Mouse (Mus musculus): ENCODE results near the gene Chmp1a. TPM values are rescaled to one million over a fixed set of nuclear protein-coding genes. Genes with fewer than 3 reads are reported as not detected.
A peak's percentile ranks its signal among the peaks of the same experiment; 100 is the strongest.
"Not testable (repeated sequence)": the region's sequence is repeated elsewhere in the genome, so short reads cannot be mapped to it uniquely, and the experiment has no call there.

Gene Chmp1a
- polyA plus RNA-seq, 1 experiment from 2014 or later = 146 TPM

- H3K4me2 ChIP-seq (ENCODE audit: low read depth, low read length) = no peak overlapping the region
- no peak overlapping the region for H3K9ac ChIP-seq (ENCODE audit: low read length)
- peaks cover 10% of the 10 kb centered on the region for H3K4me1 ChIP-seq (ENCODE audit: control insufficient read depth, insufficient read depth, low read length)
- 71% methylated on average over 3 of the region's 3 CpGs for WGBS
- no peaks in the 10 kb centered on the region for H3K36me3 ChIP-seq (ENCODE audit: control insufficient read depth, insufficient read depth, low read length)
- no peaks in the 10 kb centered on the region for H3K9me3 ChIP-seq (replicated peaks; ENCODE audit: control insufficient read depth, low read length)
- H3K27ac ChIP-seq (ENCODE audit: low read length) = no peak overlapping the region
- ATAC-seq (ENCODE audit: insufficient read depth, low FRiP score) = no peak
- H3K27me3 ChIP-seq (ENCODE audit: control insufficient read depth, insufficient read depth, low read length) = no peaks in the 10 kb centered on the region
- no peak overlapping the region for H3K4me3 ChIP-seq (replicated peaks; ENCODE audit: low read length)
These were observed 2.9 kb upstream of the Chmp1a start for GRCm38 (mm10) chr8:123215430-123215829.

DNA sequence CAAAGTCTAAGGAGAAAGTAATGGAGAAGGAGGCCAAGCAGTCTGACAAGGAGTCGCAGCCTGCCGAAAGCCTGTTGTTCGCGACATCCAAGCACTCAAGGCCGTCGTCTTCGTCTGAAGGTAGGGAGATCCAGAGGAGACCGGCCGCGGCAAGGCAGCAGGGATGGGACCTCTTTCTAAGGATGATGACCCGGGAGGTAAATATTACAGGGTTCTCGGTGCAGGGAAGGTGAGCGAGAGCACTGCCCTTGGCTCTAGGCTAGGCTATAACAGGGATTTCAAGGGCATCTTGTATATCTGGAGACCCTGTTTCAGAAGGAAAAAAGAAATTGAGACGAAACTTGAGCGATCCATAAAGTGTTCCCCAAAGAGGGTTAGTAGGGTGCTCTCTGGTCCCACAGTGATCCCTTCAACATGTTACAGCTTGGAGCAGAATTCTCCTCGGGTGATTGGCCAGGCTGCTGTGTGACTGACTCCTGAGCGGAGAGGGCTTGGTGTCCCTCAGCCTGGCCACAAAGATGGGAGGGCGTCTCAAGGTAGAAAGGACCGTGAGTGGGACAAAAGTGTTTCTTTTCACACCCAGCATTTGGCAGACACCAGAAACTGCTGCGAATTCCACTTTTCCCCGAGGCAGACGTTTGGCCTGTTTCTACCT lies 682 bp upstream of the Chmp1a start:
- 16% methylated on average over 22 of the region's 22 CpGs for WGBS
- 0 out of 2 replicates have a peak, but pooled peaks cover 5% of the 10 kb centered on the region for H3K36me3 ChIP-seq (ENCODE audit: control insufficient read depth, insufficient read depth, low read length)
- H3K4me3 ChIP-seq (replicated peaks; ENCODE audit: low read length) = peak overlapping the region; percentile 93
- peak overlapping the region; percentile 41 for H3K27ac ChIP-seq (ENCODE audit: low read length)
- H3K4me2 ChIP-seq (ENCODE audit: low read depth, low read length) = peak overlapping the region; percentile 92
- H3K27me3 ChIP-seq (ENCODE audit: control insufficient read depth, insufficient read depth, low read length) = no peaks in the 10 kb centered on the region
- no peak for ATAC-seq (ENCODE audit: insufficient read depth, low FRiP score)
- peak overlapping the region; percentile 97 for H3K9ac ChIP-seq (ENCODE audit: low read length)
- H3K9me3 ChIP-seq (replicated peaks; ENCODE audit: control insufficient read depth, low read length) = no peaks in the 10 kb centered on the region
- peaks cover 10% of the 10 kb centered on the region for H3K4me1 ChIP-seq (ENCODE audit: control insufficient read depth, insufficient read depth, low read length)

- no peak for ATAC-seq (ENCODE audit: insufficient read depth, low FRiP score)
- Histone ChIP-seq H3K36me3 (ENCODE audit: control insufficient read depth, insufficient read depth, low read length) (0 out of 2 replicates have a peak, but pooled peaks cover 5% of the 10 kb centered on the region), H3K27me3 (ENCODE audit: control insufficient read depth, insufficient read depth, low read length) (no peaks in the 10 kb centered on the region), H3K9me3 (replicated peaks; ENCODE audit: control insufficient read depth, low read length) (no peaks in the 10 kb centered on the region), H3K27ac (ENCODE audit: low read length) (peak overlapping the region; percentile 66; the same call in 1 of the 2 replicates), H3K4me2 (ENCODE audit: low read depth, low read length) (peak overlapping the region; percentile 79), H3K9ac (ENCODE audit: low read length) (peak overlapping the region; percentile 97), H3K4me1 (ENCODE audit: control insufficient read depth, insufficient read depth, low read length) (peaks cover 10% of the 10 kb centered on the region), H3K4me3 (replicated peaks; ENCODE audit: low read length) (peak overlapping the region; percentile 93)
- 38% methylated on average over 10 of the region's 10 CpGs for WGBS
These were observed 687 bp downstream of the Chmp1a start for GRCm38 (mm10) chr8:123211876-123212275.

GRCm38 (mm10) chr8:123203571-123203970 lies 9.0 kb downstream of the Chmp1a start:
- Histone ChIP-seq H3K27me3 (ENCODE audit: control insufficient read depth, insufficient read depth, low read length) (no peaks in the 10 kb centered on the region), H3K4me1 (ENCODE audit: control insufficient read depth, insufficient read depth, low read length) (no peaks in the 10 kb centered on the region), H3K4me2 (ENCODE audit: low read depth, low read length) (no peak overlapping the region), H3K27ac (ENCODE audit: low read length) (no peak overlapping the region), H3K4me3 (replicated peaks; ENCODE audit: low read length) (no peak overlapping the region), H3K9ac (ENCODE audit: low read length) (no peak overlapping the region), H3K9me3 (replicated peaks; ENCODE audit: control insufficient read depth, low read length) (no peaks in the 10 kb centered on the region), H3K36me3 (ENCODE audit: control insufficient read depth, insufficient read depth, low read length) (no peaks in the 10 kb centered on the region)
- WGBS = 81% methylated on average over 3 of the region's 3 CpGs
- no peak for ATAC-seq (ENCODE audit: insufficient read depth, low FRiP score)

DNA sequence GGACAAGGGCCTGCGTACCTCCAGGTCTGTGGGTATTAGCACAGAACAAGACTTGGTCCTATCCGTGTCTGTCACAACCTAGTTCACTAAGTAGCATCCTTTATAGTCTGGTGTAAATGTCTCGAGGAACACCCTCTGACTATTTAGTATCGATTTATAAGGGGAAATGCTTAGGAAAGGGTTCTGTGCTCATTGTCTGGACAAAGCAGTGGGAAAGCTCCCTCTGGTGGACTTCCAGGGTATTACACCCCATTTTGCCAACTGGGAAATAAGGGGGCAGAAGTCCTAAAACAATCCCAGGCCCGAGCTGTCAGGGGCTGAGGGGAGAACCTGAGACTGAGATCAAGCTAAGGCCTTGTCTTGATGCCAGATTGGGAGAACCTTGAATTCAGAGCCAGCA lies 10.3 kb downstream of the Chmp1a start:
- WGBS = 21% methylated on average over 5 of the region's 5 CpGs
- H3K27ac ChIP-seq (ENCODE audit: low read length) = no peak overlapping the region
- H3K9me3 ChIP-seq (replicated peaks; ENCODE audit: control insufficient read depth, low read length) = no peaks in the 10 kb centered on the region
- H3K9ac ChIP-seq (ENCODE audit: low read length) = 0 out of 2 replicates have a peak overlapping the region, but pooled peaks have one; percentile 10
- no peak overlapping the region for H3K4me2 ChIP-seq (ENCODE audit: low read depth, low read length)
- no peaks in the 10 kb centered on the region for H3K4me1 ChIP-seq (ENCODE audit: control insufficient read depth, insufficient read depth, low read length)
- ATAC-seq (ENCODE audit: insufficient read depth, low FRiP score) = no peak
- no peaks in the 10 kb centered on the region for H3K36me3 ChIP-seq (ENCODE audit: control insufficient read depth, insufficient read depth, low read length)
- no peak overlapping the region for H3K4me3 ChIP-seq (replicated peaks; ENCODE audit: low read length)
- H3K27me3 ChIP-seq (ENCODE audit: control insufficient read depth, insufficient read depth, low read length) = no peaks in the 10 kb centered on the region

- H3K4me2 ChIP-seq (ENCODE audit: low read depth, low read length) = no peak overlapping the region
- no peak for ATAC-seq (ENCODE audit: insufficient read depth, low FRiP score)
- no peaks in the 10 kb centered on the region for H3K36me3 ChIP-seq (ENCODE audit: control insufficient read depth, insufficient read depth, low read length)
- no peaks in the 10 kb centered on the region for H3K9me3 ChIP-seq (replicated peaks; ENCODE audit: control insufficient read depth, low read length)
- no peak overlapping the region for H3K4me3 ChIP-seq (replicated peaks; ENCODE audit: low read length)
- WGBS = 50% methylated on average over 14 of the region's 14 CpGs
- H3K4me1 ChIP-seq (ENCODE audit: control insufficient read depth, insufficient read depth, low read length) = no peaks in the 10 kb centered on the region
- H3K9ac ChIP-seq (ENCODE audit: low read length) = no peak overlapping the region
- no peaks in the 10 kb centered on the region for H3K27me3 ChIP-seq (ENCODE audit: control insufficient read depth, insufficient read depth, low read length)
- no peak overlapping the region for H3K27ac ChIP-seq (ENCODE audit: low read length)
These were observed 12.7 kb downstream of the Chmp1a start for GRCm38 (mm10) chr8:123199864-123200263.

DNA sequence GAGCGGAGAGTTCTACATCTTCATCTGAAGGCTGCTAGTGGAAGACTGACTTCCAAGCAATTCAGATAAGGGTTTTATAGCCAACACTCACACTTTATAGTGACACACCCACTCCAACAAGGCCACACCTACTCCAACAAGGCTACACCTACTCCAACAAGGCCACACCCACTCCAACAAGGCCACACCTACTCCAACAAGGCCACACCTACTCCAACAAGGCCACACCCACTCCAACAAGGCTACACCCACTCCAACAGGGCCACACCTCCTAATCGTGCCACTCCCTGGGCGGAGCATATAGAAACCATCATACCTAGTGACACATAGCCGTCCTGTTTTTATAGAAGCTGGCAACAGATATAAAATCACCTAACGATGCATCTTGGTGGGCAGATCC lies 15.5 kb downstream of the Chmp1a start:
- 69% methylated on average over 5 of the region's 5 CpGs for WGBS
- H3K4me2 ChIP-seq (ENCODE audit: low read depth, low read length); ATAC-seq (ENCODE audit: insufficient read depth, low FRiP score); H3K9ac ChIP-seq (ENCODE audit: low read length); H3K36me3 ChIP-seq (ENCODE audit: control insufficient read depth, insufficient read depth, low read length); H3K27ac ChIP-seq (ENCODE audit: low read length); H3K4me3 ChIP-seq (replicated peaks; ENCODE audit: low read length); H3K4me1 ChIP-seq (ENCODE audit: control insufficient read depth, insufficient read depth, low read length); H3K27me3 ChIP-seq (ENCODE audit: control insufficient read depth, insufficient read depth, low read length); H3K9me3 ChIP-seq (replicated peaks; ENCODE audit: control insufficient read depth, low read length): not testable (repeated sequence)

DNA sequence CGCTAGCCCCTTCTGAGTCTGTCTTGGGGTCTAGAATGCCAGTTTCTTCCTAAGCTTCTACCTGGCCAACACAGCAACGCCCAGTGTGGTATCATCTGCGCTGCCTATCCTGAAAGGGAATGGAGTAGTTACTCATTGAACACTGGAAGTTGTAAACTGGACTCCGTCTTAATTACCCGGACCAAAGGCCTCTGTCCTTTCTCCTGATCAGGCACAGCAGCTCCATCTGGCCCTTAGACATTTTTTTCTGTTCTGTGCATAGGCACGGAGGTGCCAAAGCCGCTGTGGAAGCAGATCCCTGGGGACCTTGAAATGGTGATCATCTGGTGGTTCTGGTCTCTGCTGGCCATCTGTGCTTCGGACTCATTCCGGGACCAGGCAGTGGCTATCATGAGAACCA lies 18.8 kb downstream of the Chmp1a start:
- ATAC-seq (ENCODE audit: insufficient read depth, low FRiP score) = no peak

GRCm38 (mm10) chr8:123191908-123192307 lies 20.7 kb downstream of the Chmp1a start:
- H3K4me1 ChIP-seq (ENCODE audit: control insufficient read depth, insufficient read depth, low read length) = no peaks in the 10 kb centered on the region
- WGBS = 50% methylated on average over 7 of the region's 8 CpGs

More for the DNA sequence above, 18.8 kb downstream of the Chmp1a start:
- Histone ChIP-seq H3K9ac (ENCODE audit: low read length) (no peak overlapping the region), H3K4me1 (ENCODE audit: control insufficient read depth, insufficient read depth, low read length) (no peaks in the 10 kb centered on the region), H3K4me3 (replicated peaks; ENCODE audit: low read length) (no peak overlapping the region), H3K36me3 (ENCODE audit: control insufficient read depth, insufficient read depth, low read length) (no peaks in the 10 kb centered on the region), H3K4me2 (ENCODE audit: low read depth, low read length) (no peak overlapping the region), H3K9me3 (replicated peaks; ENCODE audit: control insufficient read depth, low read length) (no peaks in the 10 kb centered on the region), H3K27ac (ENCODE audit: low read length) (no peak overlapping the region), H3K27me3 (ENCODE audit: control insufficient read depth, insufficient read depth, low read length) (no peaks in the 10 kb centered on the region)
- WGBS = 86% methylated on average over 9 of the region's 9 CpGs

More at GRCm38 (mm10) chr8:123191908-123192307, 20.7 kb downstream of the Chmp1a start:
- Histone ChIP-seq H3K9ac (ENCODE audit: low read length) (no peak overlapping the region), H3K4me2 (ENCODE audit: low read depth, low read length) (no peak overlapping the region), H3K27ac (ENCODE audit: low read length) (peak overlapping the region; percentile 6; the same call in 1 of the 2 replicates), H3K27me3 (ENCODE audit: control insufficient read depth, insufficient read depth, low read length) (no peaks in the 10 kb centered on the region), H3K36me3 (ENCODE audit: control insufficient read depth, insufficient read depth, low read length) (no peaks in the 10 kb centered on the region), H3K9me3 (replicated peaks; ENCODE audit: control insufficient read depth, low read length) (no peaks in the 10 kb centered on the region), H3K4me3 (replicated peaks; ENCODE audit: low read length) (no peak overlapping the region)
- ATAC-seq (ENCODE audit: insufficient read depth, low FRiP score) = peak; percentile 38; the same call in 1 of the 2 replicates

Measured in stomach, embryonic 16.5 days (tissue).